Mouse (Mus musculus): ENCODE measurements around the gene Gfod1. TPM values are rescaled to one million over a fixed set of nuclear protein-coding genes. Genes with fewer than 3 reads are reported as not detected.
A peak's percentile ranks its signal among the peaks of the same experiment; 100 is the strongest.

Gene Gfod1
- polyA plus RNA-seq, 1 experiment from 2014 or later, result 0.41 TPM

DNA sequence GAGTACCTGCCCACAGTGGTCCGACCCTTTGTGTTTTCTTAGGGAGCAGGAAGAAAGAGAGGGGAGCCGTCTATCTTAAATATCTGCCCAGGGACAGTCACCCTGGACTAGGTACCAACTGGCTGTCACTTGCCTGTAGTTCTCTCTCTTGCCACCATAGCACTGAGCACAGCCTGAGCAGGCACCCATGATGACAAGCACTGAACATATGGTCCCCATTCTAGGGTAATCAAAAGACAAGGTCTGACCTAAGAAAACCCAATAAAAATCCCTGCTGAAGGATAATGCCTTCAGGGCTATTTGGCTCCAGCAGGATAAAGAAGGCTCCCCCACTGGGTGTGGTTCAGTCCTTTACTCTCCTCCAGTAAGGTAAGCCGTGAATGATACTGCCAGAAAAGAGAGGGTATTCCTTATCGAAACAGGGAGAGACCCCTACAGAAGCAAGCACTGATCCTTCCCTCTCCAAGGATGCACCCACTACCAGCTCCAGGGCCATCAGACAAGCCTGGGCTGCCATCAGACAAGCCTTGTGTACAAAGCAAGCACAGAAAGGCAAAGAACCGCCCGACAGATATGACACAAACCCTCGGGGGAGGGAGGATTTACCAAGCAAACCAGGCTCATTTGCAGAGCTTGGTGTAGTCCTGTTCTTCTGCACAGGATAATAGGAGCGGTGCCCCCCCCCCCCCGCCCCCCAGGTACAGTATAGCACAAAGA is 68.9 kb downstream of the Gfod1 start:
- Histone ChIP-seq H3K9me3 (replicated peaks; ENCODE audit: control insufficient read depth, low read length) (no peaks in the 10 kb centered on the region), H3K36me3 (ENCODE audit: control insufficient read depth, insufficient read depth, low read length) (no peaks in the 10 kb centered on the region), H3K4me3 (replicated peaks; ENCODE audit: low read length) (no peak overlapping the region), H3K4me2 (ENCODE audit: low read depth, low read length) (no peak overlapping the region), H3K27ac (ENCODE audit: low read length) (no peak overlapping the region), H3K27me3 (ENCODE audit: control insufficient read depth, insufficient read depth, low read length) (no peaks in the 10 kb centered on the region), H3K4me1 (ENCODE audit: control insufficient read depth, insufficient read depth, low read length) (peaks cover 16% of the 10 kb centered on the region; the same call in 1 of the 2 replicates), H3K9ac (ENCODE audit: low read length) (no peak overlapping the region)
- ATAC-seq (ENCODE audit: insufficient read depth, low FRiP score), result no peak
- WGBS, result 49% methylated on average over 9 of the region's 9 CpGs

GRCm38 (mm10) chr13:43233331-43233730 is 70.6 kb downstream of the Gfod1 start:
- 73% methylated on average over 4 of the region's 4 CpGs for WGBS
- no peak overlapping the region for H3K27ac ChIP-seq (ENCODE audit: low read length)
- H3K4me2 ChIP-seq (ENCODE audit: low read depth, low read length), result no peak overlapping the region
- no peaks in the 10 kb centered on the region for H3K27me3 ChIP-seq (ENCODE audit: control insufficient read depth, insufficient read depth, low read length)
- no peaks in the 10 kb centered on the region for H3K9me3 ChIP-seq (replicated peaks; ENCODE audit: control insufficient read depth, low read length)
- no peak overlapping the region for H3K9ac ChIP-seq (ENCODE audit: low read length)
- no peaks in the 10 kb centered on the region for H3K36me3 ChIP-seq (ENCODE audit: control insufficient read depth, insufficient read depth, low read length)
- no peak for ATAC-seq (ENCODE audit: insufficient read depth, low FRiP score)
- peaks cover 16% of the 10 kb centered on the region; the same call in 1 of the 2 replicates for H3K4me1 ChIP-seq (ENCODE audit: control insufficient read depth, insufficient read depth, low read length)
- no peak overlapping the region for H3K4me3 ChIP-seq (replicated peaks; ENCODE audit: low read length)

GRCm38 (mm10) chr13:43231965-43232860 is 71.8 kb downstream of the Gfod1 start:
- peak overlapping the region; percentile 31; the same call in 1 of the 2 replicates for H3K27ac ChIP-seq (ENCODE audit: low read length)
- peaks cover 16% of the 10 kb centered on the region; the same call in 1 of the 2 replicates for H3K4me1 ChIP-seq (ENCODE audit: control insufficient read depth, insufficient read depth, low read length)
- peak; percentile 56; the same call in 1 of the 2 replicates for ATAC-seq (ENCODE audit: insufficient read depth, low FRiP score)
- whole genome bisulfite sequencing, result 17% methylated on average over 13 of the region's 13 CpGs
- no peak overlapping the region for H3K4me2 ChIP-seq (ENCODE audit: low read depth, low read length)
- no peaks in the 10 kb centered on the region for H3K36me3 ChIP-seq (ENCODE audit: control insufficient read depth, insufficient read depth, low read length)
- H3K9ac ChIP-seq (ENCODE audit: low read length), result no peak overlapping the region
- no peak overlapping the region for H3K4me3 ChIP-seq (replicated peaks; ENCODE audit: low read length)
- H3K9me3 ChIP-seq (replicated peaks; ENCODE audit: control insufficient read depth, low read length), result no peaks in the 10 kb centered on the region
- no peaks in the 10 kb centered on the region for H3K27me3 ChIP-seq (ENCODE audit: control insufficient read depth, insufficient read depth, low read length)

DNA sequence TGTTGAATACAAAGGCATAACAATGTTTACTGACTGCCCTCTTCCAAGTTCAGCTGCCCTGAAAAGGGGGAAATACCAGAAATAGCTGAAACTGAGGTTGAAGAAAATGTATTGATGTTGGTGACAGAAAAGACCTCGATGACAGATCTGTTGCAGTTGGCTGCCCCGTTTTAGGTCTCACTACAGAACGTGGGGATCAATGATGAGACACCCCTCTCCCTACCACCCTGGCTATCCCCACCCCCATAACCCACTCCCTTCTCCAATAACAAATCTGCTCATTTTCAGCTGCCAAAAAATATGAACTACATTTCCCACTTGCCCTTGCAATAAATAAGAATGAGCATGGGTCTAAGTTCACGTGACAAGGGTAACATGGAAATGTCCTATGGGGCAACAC is 73.1 kb downstream of the Gfod1 start:
- WGBS, result 55% methylated on average over 4 of the region's 4 CpGs
- Histone ChIP-seq H3K9me3 (replicated peaks; ENCODE audit: control insufficient read depth, low read length) (no peaks in the 10 kb centered on the region), H3K4me2 (ENCODE audit: low read depth, low read length) (no peak overlapping the region), H3K4me3 (replicated peaks; ENCODE audit: low read length) (no peak overlapping the region), H3K27ac (ENCODE audit: low read length) (no peak overlapping the region), H3K27me3 (ENCODE audit: control insufficient read depth, insufficient read depth, low read length) (no peaks in the 10 kb centered on the region), H3K9ac (ENCODE audit: low read length) (no peak overlapping the region), H3K36me3 (ENCODE audit: control insufficient read depth, insufficient read depth, low read length) (no peaks in the 10 kb centered on the region), H3K4me1 (ENCODE audit: control insufficient read depth, insufficient read depth, low read length) (peaks cover 16% of the 10 kb centered on the region; the same call in 1 of the 2 replicates)
- no peak for ATAC-seq (ENCODE audit: insufficient read depth, low FRiP score)

GRCm38 (mm10) chr13:43230238-43230637 is 73.7 kb downstream of the Gfod1 start:
- H3K9ac ChIP-seq (ENCODE audit: low read length), result no peak overlapping the region
- peaks cover 15% of the 10 kb centered on the region; the same call in 1 of the 2 replicates for H3K4me1 ChIP-seq (ENCODE audit: control insufficient read depth, insufficient read depth, low read length)
- no peaks in the 10 kb centered on the region for H3K9me3 ChIP-seq (replicated peaks; ENCODE audit: control insufficient read depth, low read length)
- H3K27ac ChIP-seq (ENCODE audit: low read length), result no peak overlapping the region
- 69% methylated on average over 6 of the region's 6 CpGs for WGBS
- H3K4me2 ChIP-seq (ENCODE audit: low read depth, low read length), result no peak overlapping the region
- no peak overlapping the region for H3K4me3 ChIP-seq (replicated peaks; ENCODE audit: low read length)
- ATAC-seq (ENCODE audit: insufficient read depth, low FRiP score), result no peak
- H3K36me3 ChIP-seq (ENCODE audit: control insufficient read depth, insufficient read depth, low read length), result no peaks in the 10 kb centered on the region
- H3K27me3 ChIP-seq (ENCODE audit: control insufficient read depth, insufficient read depth, low read length), result no peaks in the 10 kb centered on the region

- ATAC-seq (ENCODE audit: insufficient read depth, low FRiP score), result no peak
- Histone ChIP-seq H3K4me1 (ENCODE audit: control insufficient read depth, insufficient read depth, low read length) (peaks cover 13% of the 10 kb centered on the region; the same call in 1 of the 2 replicates), H3K4me3 (replicated peaks; ENCODE audit: low read length) (no peak overlapping the region), H3K27ac (ENCODE audit: low read length) (no peak overlapping the region), H3K36me3 (ENCODE audit: control insufficient read depth, insufficient read depth, low read length) (no peaks in the 10 kb centered on the region), H3K9ac (ENCODE audit: low read length) (no peak overlapping the region), H3K9me3 (replicated peaks; ENCODE audit: control insufficient read depth, low read length) (no peaks in the 10 kb centered on the region), H3K4me2 (ENCODE audit: low read depth, low read length) (no peak overlapping the region), H3K27me3 (ENCODE audit: control insufficient read depth, insufficient read depth, low read length) (no peaks in the 10 kb centered on the region)
- 84% methylated on average over 3 of the region's 3 CpGs for WGBS
These were observed 74.2 kb downstream of the Gfod1 start for GRCm38 (mm10) chr13:43229767-43230166.

DNA sequence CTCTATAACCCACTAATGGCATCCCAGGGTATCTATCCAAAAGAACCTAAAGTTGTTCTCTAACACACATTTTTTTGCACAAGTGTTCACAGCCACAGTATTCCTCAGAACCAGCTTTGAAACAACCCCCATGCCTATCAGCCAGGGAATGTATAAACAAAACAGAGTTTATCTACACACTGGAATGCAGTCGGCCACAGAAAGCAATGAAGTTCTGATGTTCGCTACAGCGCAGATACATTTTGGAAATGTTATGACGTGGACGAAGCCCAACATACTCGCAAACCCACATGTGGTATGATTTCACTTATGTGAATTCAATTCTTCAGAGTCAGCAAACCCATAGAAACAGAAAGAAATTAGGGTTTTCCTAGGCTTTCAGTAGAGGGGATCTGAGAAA is 75.8 kb downstream of the Gfod1 start:
- Histone ChIP-seq H3K4me1 (ENCODE audit: control insufficient read depth, insufficient read depth, low read length) (peaks cover 13% of the 10 kb centered on the region; the same call in 1 of the 2 replicates), H3K27me3 (ENCODE audit: control insufficient read depth, insufficient read depth, low read length) (no peaks in the 10 kb centered on the region), H3K27ac (ENCODE audit: low read length) (no peak overlapping the region)

GRCm38 (mm10) chr13:43226041-43226440 is 77.9 kb downstream of the Gfod1 start:
- Histone ChIP-seq H3K4me3 (replicated peaks; ENCODE audit: low read length) (no peak overlapping the region), H3K4me2 (ENCODE audit: low read depth, low read length) (no peak overlapping the region), H3K9ac (ENCODE audit: low read length) (no peak overlapping the region), H3K27me3 (ENCODE audit: control insufficient read depth, insufficient read depth, low read length) (no peaks in the 10 kb centered on the region), H3K4me1 (ENCODE audit: control insufficient read depth, insufficient read depth, low read length) (no peaks in the 10 kb centered on the region), H3K9me3 (replicated peaks; ENCODE audit: control insufficient read depth, low read length) (no peaks in the 10 kb centered on the region; the same call in 1 of the 2 replicates), H3K27ac (ENCODE audit: low read length) (no peak overlapping the region), H3K36me3 (ENCODE audit: control insufficient read depth, insufficient read depth, low read length) (no peaks in the 10 kb centered on the region)
- WGBS, result 81% methylated on average over 10 of the region's 10 CpGs
- no peak for ATAC-seq (ENCODE audit: insufficient read depth, low FRiP score)

More for the DNA sequence above, 75.8 kb downstream of the Gfod1 start:
- 29% methylated on average over 6 of the region's 6 CpGs for WGBS
- Histone ChIP-seq H3K9me3 (replicated peaks; ENCODE audit: control insufficient read depth, low read length) (no peaks in the 10 kb centered on the region; the same call in 1 of the 2 replicates), H3K4me2 (ENCODE audit: low read depth, low read length) (no peak overlapping the region), H3K9ac (ENCODE audit: low read length) (no peak overlapping the region), H3K4me3 (replicated peaks; ENCODE audit: low read length) (no peak overlapping the region), H3K36me3 (ENCODE audit: control insufficient read depth, insufficient read depth, low read length) (no peaks in the 10 kb centered on the region)
- no peak for ATAC-seq (ENCODE audit: insufficient read depth, low FRiP score)

- no peak overlapping the region for H3K27ac ChIP-seq (ENCODE audit: low read length)
- H3K9me3 ChIP-seq (replicated peaks; ENCODE audit: control insufficient read depth, low read length), result no peaks in the 10 kb centered on the region; the same call in 1 of the 2 replicates
- 74% methylated on average over 5 of the region's 5 CpGs for WGBS
- H3K4me1 ChIP-seq (ENCODE audit: control insufficient read depth, insufficient read depth, low read length), result no peaks in the 10 kb centered on the region
- no peaks in the 10 kb centered on the region for H3K27me3 ChIP-seq (ENCODE audit: control insufficient read depth, insufficient read depth, low read length)
- H3K9ac ChIP-seq (ENCODE audit: low read length), result no peak overlapping the region
- H3K4me3 ChIP-seq (replicated peaks; ENCODE audit: low read length), result no peak overlapping the region
- no peak overlapping the region for H3K4me2 ChIP-seq (ENCODE audit: low read depth, low read length)
- ATAC-seq (ENCODE audit: insufficient read depth, low FRiP score), result no peak
- H3K36me3 ChIP-seq (ENCODE audit: control insufficient read depth, insufficient read depth, low read length), result no peaks in the 10 kb centered on the region
These were observed 78.8 kb downstream of the Gfod1 start for GRCm38 (mm10) chr13:43225161-43225560.

All from stomach, embryonic 16.5 days (tissue).